ENCODE assay signal across 22 mouse cellular contexts in genomic region chr6:94164753-94165536, GRCm38 (mm10).
A peak's percentile ranks its signal among the peaks of the same experiment; 100 is the strongest.
DNase-seq lines count a peak whose midpoint lies in the region; ATAC-seq and TF ChIP-seq lines count a peak whose summit lies in the region.
"Had no signal": no experiment of that assay in that cellular context is flagged by ENCODE, and none has a peak within 500 bp of the region (broad histone marks: within the 10 kb centered on the region; RNA-seq: fewer than 3 reads in every experiment).

No protein-coding gene starts in this region.

- 74% methylated on average over 9 of the region's 9 CpGs for WGBS in limb, embryonic 15.5 days
- WGBS in limb, embryonic 10.5 days = 81% methylated on average over 9 of the region's 9 CpGs
- 63% methylated on average over 9 of the region's 9 CpGs for WGBS in embryonic facial prominence, embryonic 15.5 days
- 51% methylated on average over 9 of the region's 9 CpGs for WGBS in small intestine, adult 2 months

- H3K4me2 ChIP-seq in limb, embryonic 15.5 days = no peak overlapping the region
- H3K4me2 ChIP-seq in embryonic facial prominence, embryonic 15.5 days (replicated peaks) = no peak overlapping the region
- H3K4me2 ChIP-seq: forebrain, embryonic 15.5 days; hindbrain, embryonic 15.5 days; limb, embryonic 13.5 days; liver, embryonic 15.5 days; midbrain, embryonic 15.5 days had no signal

- peak; percentile 44; the same call in 1 of the 2 replicates for ATAC-seq in limb, embryonic 15.5 days (ENCODE audit: insufficient number of reproducible peaks, low FRiP score, low TSS enrichment, low read depth)
- 0 out of 2 replicates have a peak, but pooled peaks have one; percentile 44 for ATAC-seq in embryonic facial prominence, embryonic 15.5 days (ENCODE audit: insufficient number of reproducible peaks, low FRiP score, low TSS enrichment, low read depth)
- ATAC-seq: midbrain, embryonic 15.5 days had no signal

- H3K9me3 ChIP-seq in limb, embryonic 15.5 days = no peaks in the 10 kb centered on the region
- no peaks in the 10 kb centered on the region for H3K9me3 ChIP-seq in limb, embryonic 10.5 days (replicated peaks)
- H3K9me3 ChIP-seq in embryonic facial prominence, embryonic 15.5 days (replicated peaks) = no peaks in the 10 kb centered on the region
- H3K9me3 ChIP-seq: forebrain, embryonic 15.5 days; hindbrain, embryonic 15.5 days; limb, embryonic 13.5 days; liver, embryonic 15.5 days; midbrain, embryonic 15.5 days had no signal

- peak overlapping the region; percentile 61; the same call in 1 of the 2 replicates for H3K27ac ChIP-seq in limb, embryonic 15.5 days
- H3K27ac ChIP-seq in limb, embryonic 10.5 days = no peak overlapping the region
- H3K27ac ChIP-seq in embryonic facial prominence, embryonic 15.5 days (replicated peaks) = peak overlapping the region; percentile 74
- peak overlapping the region; percentile 7; the same call in 1 of the 2 replicates for H3K27ac ChIP-seq in small intestine, adult 2 months (ENCODE audit: insufficient read depth, low read depth, low read length)
- H3K27ac ChIP-seq: hindbrain, embryonic 15.5 days; kidney, postnatal 0 days; limb, embryonic 13.5 days; liver, embryonic 15.5 days had no signal

- DNase-seq in limb, embryonic 10.5 days (ENCODE audit: low spot score) = no peak
- peak; percentile 17 for DNase-seq in R1 (ENCODE audit: low read depth, low spot score)
- no peak for DNase-seq in yolk sac, embryonic 10.5 days (ENCODE audit: low spot score)
- no peak for DNase-seq in adrenal gland, postnatal 10 days
- no peak for DNase-seq in adrenal gland, adult 18-20 months (ENCODE audit: low spot score in 2 of 2)
- DNase-seq: cerebellum, adult 18-20 months; cerebellum, postnatal 25 days; embryo, embryonic 11 days; gastrocnemius, postnatal 36 days; heart, postnatal 10 days; thymus, postnatal 4 days had no signal

- no peaks in the 10 kb centered on the region for H3K27me3 ChIP-seq in limb, embryonic 15.5 days
- no peaks in the 10 kb centered on the region for H3K27me3 ChIP-seq in limb, embryonic 10.5 days (ENCODE audit: low read depth, poor library complexity, severe bottlenecking)
- no peaks in the 10 kb centered on the region for H3K27me3 ChIP-seq in embryonic facial prominence, embryonic 15.5 days
- H3K27me3 ChIP-seq in small intestine, adult 2 months (ENCODE audit: control insufficient read depth, insufficient read depth, low read length) = no peaks in the 10 kb centered on the region
- H3K27me3 ChIP-seq: forebrain, embryonic 15.5 days; hindbrain, embryonic 15.5 days; limb, embryonic 13.5 days; liver, embryonic 15.5 days; midbrain, embryonic 15.5 days; Patski had no signal

- no peak for TF ChIP-seq POLR2A in small intestine, adult 2 months (IDR thresholded peaks at IDR 0.05; ENCODE audit: low read depth, low read length)

- no peaks in the 10 kb centered on the region for H3K36me3 ChIP-seq in limb, embryonic 15.5 days
- H3K36me3 ChIP-seq in limb, embryonic 10.5 days = no peaks in the 10 kb centered on the region
- no peaks in the 10 kb centered on the region for H3K36me3 ChIP-seq in embryonic facial prominence, embryonic 15.5 days
- no peaks in the 10 kb centered on the region for H3K36me3 ChIP-seq in small intestine, adult 2 months (ENCODE audit: control insufficient read depth, insufficient read depth, low read length)
- H3K36me3 ChIP-seq: forebrain, embryonic 15.5 days; hindbrain, embryonic 15.5 days; limb, embryonic 13.5 days; liver, embryonic 15.5 days; midbrain, embryonic 15.5 days had no signal

- TF ChIP-seq CTCF in small intestine, adult 2 months (IDR thresholded peaks at IDR 0.05; ENCODE audit: extremely low read depth, insufficient read length, insufficient replicate concordance, low read depth, low read length) = no peak

- no peak overlapping the region for H3K9ac ChIP-seq in limb, embryonic 15.5 days
- H3K9ac ChIP-seq in embryonic facial prominence, embryonic 15.5 days = no peak overlapping the region
- H3K9ac ChIP-seq: forebrain, embryonic 15.5 days; hindbrain, embryonic 15.5 days; limb, embryonic 13.5 days; liver, embryonic 15.5 days; midbrain, embryonic 15.5 days had no signal

- H3K4me1 ChIP-seq in limb, embryonic 15.5 days = peaks cover 27% of the 10 kb centered on the region
- H3K4me1 ChIP-seq in limb, embryonic 10.5 days = peaks cover 40% of the 10 kb centered on the region
- peaks cover 47% of the 10 kb centered on the region for H3K4me1 ChIP-seq in embryonic facial prominence, embryonic 15.5 days
- peaks cover 23% of the 10 kb centered on the region for H3K4me1 ChIP-seq in small intestine, adult 2 months (ENCODE audit: control insufficient read depth, insufficient read depth, insufficient read length, low read length)

- H3K4me3 ChIP-seq in limb, embryonic 15.5 days = no peak overlapping the region
- no peak overlapping the region for H3K4me3 ChIP-seq in limb, embryonic 10.5 days
- H3K4me3 ChIP-seq in embryonic facial prominence, embryonic 15.5 days (replicated peaks) = no peak overlapping the region
- no peak overlapping the region for H3K4me3 ChIP-seq in small intestine, adult 2 months (ENCODE audit: low read depth, low read length)
- H3K4me3 ChIP-seq: erythroblast, embryonic 14.5 days; forebrain, embryonic 15.5 days; hindbrain, embryonic 15.5 days; limb, embryonic 13.5 days; liver, embryonic 15.5 days; midbrain, embryonic 15.5 days had no signal
